Mouse (Mus musculus): ENCODE measurements around the gene 1810013L24Rik.

Gene 1810013L24Rik

GRCm38 (mm10) chr16:8829564-8830359 is at the start of gene 1810013L24Rik:
TSS of gene 1810013L24Rik (plus strand) at chr16:8830100.
- DNase-seq, result peak; percentile 99

GRCm38 (mm10) chr16:8780187-8780586 is 49.7 kb upstream of the 1810013L24Rik start:
- DNase-seq, result no peak

DNA sequence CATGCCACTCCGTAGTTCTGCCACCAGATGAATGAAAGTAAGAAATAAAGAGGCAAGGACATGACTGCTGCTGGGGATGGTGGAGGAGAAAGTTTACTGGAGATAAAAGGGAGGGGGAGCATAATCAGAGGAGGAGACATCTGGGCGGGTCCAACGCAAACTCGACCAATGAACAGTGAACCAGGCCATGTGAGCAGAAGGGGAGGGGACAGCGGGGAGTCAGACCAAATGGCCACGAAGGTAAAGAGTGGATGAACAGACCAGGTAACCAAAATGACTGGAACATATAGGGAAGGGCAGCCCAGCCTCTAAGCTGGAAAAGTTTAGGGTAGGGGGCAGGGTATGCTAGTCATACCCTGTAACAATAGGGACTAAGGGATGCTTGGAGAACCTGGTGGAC is 48.7 kb upstream of the 1810013L24Rik start:
- DNase-seq, result no peak

DNA sequence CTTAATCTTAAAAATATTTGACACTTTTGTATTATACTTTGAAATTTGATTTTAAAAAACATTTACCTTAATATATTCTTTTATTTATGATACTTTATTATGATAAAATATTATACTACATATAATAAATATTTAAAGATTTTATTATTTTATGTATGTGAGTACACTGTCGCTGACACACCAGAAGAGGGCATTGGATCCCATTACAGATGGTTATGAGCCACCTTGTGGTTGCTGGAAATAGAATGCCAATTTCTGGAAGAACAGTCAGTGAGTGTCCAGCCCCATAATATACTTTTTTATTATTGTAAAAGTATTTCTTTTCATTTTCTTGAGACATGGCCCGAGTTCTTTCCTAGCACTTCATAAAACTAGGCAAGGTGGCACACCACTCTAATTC is 48.2 kb upstream of the 1810013L24Rik start:
- DNase-seq, result no peak

DNA sequence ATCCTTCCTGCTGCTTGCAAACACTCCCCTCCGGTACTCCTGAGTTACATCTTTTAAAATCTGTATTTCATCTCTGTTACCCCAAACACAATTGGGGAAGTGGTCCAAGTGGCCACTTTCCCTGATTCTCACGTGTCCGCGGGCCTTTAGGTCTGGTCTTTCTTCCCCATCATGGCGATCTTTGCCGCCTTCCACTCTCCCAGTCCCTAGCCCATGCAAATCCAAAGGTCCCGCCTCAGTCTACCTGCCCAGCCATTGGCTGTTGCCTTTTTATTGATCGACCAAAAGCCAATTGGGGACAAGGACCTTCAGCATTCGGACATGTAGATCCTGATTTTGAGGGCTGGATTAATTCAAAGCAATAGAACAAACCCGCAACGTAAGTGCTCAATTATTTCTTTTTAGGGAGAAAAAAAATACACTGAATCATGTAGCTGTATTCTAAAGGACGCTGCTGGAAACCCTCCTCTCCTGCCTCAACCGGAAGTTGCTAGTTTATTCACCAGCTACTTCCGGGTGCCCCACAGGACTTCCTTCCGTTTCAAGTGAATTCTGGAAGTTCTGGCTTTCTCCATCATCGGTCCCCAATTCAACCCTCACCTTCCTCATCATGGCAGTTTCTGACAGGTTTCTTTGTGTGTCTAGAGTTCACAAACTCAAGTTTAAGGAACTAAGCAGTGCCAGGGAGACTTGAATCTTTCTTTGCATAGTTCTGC is 46.5 kb upstream of the 1810013L24Rik start:
- no peak for DNase-seq

DNA sequence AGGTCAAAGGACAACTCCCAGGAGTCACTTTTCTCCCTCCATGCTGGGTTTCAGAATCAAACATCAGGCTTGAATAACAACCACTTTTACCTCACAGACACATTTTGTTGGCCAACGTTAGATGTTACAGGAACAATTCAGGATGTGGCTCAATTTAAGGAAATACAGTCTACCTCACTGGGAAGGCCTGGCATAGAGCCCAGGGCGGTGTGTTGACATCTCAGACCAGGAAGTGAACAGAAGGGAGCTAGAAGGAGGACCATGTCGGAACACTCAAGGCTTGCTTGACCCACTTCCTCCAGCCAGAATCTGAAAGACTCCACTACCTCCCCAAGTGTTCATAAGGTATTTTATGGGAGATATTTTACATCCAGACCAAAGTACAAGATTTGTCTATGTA is 45.1 kb upstream of the 1810013L24Rik start:
- DNase-seq, result no peak

DNA sequence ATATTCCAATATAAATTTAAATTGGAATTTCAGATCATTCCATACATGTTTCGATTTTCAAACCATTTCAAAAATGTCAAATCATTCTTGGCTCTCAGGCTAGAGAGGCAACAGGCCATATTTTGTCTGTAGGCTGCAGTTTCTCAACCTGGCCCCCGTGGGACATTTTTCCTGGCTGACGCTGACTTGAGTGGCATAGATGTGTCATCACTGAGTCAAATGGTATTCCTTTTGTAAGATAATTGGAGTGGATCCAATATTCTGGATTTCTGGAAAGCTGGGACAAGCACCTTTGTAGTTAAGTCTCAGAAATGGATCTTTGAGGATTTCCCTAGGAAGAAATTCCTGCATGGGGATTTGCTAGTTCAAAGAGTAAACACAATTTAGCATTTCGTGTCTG is 39.0 kb upstream of the 1810013L24Rik start:
- DNase-seq, result no peak

DNA sequence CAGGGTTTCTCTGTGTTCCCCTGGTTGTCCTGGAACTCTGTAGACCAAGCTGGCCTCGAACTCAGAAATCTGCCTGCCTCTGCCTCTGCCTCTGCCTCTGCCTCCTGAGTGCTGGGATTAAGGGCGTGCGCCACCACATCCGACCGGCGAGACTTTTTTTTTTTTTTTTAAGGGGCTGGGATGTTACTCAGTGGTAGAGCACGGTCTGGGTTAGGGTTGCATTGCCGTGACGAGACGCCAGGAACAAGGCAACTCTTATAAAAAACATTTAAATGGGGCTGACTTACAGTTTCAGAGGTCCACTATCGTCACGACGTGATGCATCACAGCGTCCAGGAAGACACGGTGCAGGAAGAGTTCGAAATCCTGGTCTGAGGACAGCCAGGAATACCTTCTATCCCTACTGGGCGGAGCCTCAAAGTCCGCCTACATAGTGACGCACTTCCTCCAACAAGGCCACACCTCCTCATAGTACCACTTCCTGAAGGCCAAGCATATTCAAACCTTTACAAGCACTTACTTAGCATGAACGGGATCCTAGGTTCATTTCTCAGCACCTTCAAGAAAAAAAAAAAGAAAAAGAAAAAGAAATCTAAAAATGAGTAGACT is 37.8 kb upstream of the 1810013L24Rik start, which contains the start of gene Usp7:
Gene Usp7 (minus strand): TSS at position 360 of the 609 bp plus-strand sequence.
- no peak for DNase-seq

- DNase-seq, result no peak
Observed at GRCm38 (mm10) chr16:8794952-8795351, 34.9 kb upstream of the 1810013L24Rik start.

- no peak for DNase-seq
Observed at GRCm38 (mm10) chr16:8795906-8796305, 34.0 kb upstream of the 1810013L24Rik start.

DNA sequence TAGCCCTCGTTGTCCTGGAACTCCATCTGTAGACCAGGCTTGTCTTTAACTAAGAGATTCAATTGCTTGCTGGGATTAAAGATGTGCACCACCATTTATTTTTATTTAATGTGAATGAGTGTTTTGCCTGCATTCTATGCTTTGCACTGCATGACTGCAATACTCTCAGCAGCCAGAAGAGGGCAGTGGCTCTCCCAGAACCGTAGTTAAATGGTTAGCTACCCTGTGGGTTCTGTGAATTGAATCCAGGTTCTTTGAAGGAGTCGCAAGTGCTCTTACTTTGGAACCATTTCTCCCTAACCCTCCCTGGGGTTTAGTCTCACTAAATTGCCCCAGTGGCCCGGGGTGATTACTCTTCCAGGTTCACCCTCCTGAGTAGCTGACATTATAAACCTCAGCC is 23.2 kb upstream of the 1810013L24Rik start:
- no peak for DNase-seq

GRCm38 (mm10) chr16:8810399-8811127 is 19.3 kb upstream of the 1810013L24Rik start:
- peak; percentile 55 for DNase-seq

GRCm38 (mm10) chr16:8817872-8818271 is 12.0 kb upstream of the 1810013L24Rik start:
- no peak for DNase-seq

GRCm38 (mm10) chr16:8821429-8821828 is 8.5 kb upstream of the 1810013L24Rik start:
- peak; percentile 80 for DNase-seq

- no peak for DNase-seq
Observed at GRCm38 (mm10) chr16:8822586-8822985, 7.3 kb upstream of the 1810013L24Rik start.

DNA sequence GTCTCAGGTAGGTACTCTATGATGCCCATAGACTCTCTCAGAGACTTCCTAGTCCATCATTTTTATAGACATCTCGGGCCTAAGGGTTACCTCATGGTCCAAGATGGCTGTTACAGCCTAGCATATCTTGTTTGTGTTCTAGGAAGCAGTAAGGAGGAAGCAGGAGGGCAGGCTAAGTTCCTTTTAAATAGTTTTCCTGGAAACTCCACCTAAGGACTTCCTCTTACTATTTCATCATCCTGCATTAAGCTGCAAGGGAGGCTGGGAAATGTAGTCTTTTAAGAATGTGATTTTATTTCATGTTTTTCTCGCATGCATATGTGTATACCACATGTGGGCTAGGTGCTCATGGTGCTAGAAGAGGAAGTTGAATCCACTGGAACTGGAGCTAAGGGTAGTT is 6.2 kb upstream of the 1810013L24Rik start:
- DNase-seq, result no peak

- no peak for DNase-seq
Observed at GRCm38 (mm10) chr16:8827366-8827765, 2.5 kb upstream of the 1810013L24Rik start.

DNA sequence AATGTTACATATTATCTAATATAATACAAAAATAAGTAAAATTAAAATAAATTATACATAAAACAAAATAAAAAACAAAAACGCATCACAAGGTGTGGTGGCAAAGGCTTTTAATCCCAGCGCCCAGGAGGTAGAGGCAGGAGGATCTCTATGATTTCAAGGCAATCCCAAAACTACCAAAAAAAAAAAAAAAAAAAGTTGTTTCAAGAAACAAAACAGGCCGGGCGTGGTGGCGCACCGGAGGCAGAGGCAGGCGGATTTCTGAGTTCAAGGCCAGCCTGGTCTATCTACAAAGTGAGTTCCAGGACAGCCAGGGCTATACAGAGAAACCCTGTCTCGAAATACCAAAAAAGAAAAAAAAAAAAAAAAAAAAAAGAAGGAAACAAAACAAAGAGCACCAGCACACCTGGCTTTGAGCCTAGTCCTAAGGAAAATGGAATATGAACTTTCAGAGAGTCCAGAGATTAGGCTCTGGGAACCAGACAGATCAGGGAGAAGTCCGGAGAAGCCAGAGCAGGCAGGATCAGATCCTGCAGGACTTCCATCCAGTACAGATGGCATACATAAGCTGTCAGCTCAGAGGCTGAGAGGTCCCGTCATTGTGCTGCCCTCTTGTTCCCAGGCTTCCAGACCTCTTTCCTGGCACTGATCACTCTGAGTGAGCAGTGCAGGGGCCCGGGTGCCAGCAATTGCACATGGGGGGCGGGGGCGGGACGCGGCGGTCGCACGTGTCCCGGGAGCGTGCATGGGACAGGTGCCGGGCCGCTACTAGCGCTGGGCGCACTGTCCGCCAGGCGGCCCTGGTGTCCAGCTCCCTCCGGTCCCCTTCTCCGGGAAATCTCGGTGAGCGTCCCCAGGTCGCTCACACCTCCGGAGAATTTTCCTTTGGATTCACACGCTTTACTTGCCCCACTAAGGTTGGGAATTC is 1.0 kb upstream of the 1810013L24Rik start:
- DNase-seq, result no peak

DNA sequence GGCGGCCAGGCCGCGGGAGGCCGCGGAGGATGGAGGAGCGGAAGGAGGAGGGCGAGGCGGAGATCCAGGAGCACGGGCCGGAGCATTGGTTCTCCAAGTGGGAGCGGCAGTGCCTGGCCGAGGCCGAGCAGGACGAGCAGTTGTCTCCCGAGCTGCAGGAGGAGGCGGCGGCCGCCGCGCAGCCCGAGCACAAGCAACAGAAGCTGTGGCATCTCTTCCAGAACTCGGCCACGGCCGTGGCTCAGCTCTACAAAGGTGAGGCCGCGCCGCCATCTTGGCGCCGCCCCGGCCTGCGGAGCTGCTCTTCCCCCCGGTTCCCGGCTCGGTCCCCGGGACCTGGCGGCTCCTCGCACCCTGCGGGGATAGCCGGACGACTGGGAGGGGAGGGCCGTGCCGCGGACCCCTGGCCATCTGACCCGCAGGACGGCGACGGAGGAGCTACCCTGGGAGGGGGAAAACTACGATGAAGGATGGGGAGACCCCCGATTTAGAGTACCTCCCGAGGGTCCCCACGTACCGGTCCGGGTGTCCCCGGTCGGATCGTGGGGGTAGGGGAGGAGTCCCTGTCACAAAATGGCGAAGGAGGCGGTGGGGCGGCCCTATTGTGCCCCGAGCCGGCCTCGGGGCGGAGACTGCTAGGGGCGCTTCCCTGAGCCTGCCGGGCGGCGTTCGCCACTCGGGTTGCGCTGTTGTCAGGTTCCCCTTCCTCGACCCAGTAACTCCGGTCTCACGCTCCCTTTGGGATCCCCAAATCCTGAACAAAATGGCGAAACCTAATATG is 721 bp downstream of the 1810013L24Rik start:
- DNase-seq, result peak; percentile 59

- no peak for DNase-seq
Observed at GRCm38 (mm10) chr16:8831241-8831640, 1.3 kb downstream of the 1810013L24Rik start.

- no peak for DNase-seq
Observed at GRCm38 (mm10) chr16:8836876-8837275, 7.0 kb downstream of the 1810013L24Rik start.
